Mouse (Mus musculus) kidney, adult 11 months (tissue): Measurements from ENCODE around the gene Pitpna.

ENCODE experiments used
- DNase-seq: peaks from one replicate; pipeline ENCODE4 v3.0.0; 2022

The Pitpna gene

DNA sequence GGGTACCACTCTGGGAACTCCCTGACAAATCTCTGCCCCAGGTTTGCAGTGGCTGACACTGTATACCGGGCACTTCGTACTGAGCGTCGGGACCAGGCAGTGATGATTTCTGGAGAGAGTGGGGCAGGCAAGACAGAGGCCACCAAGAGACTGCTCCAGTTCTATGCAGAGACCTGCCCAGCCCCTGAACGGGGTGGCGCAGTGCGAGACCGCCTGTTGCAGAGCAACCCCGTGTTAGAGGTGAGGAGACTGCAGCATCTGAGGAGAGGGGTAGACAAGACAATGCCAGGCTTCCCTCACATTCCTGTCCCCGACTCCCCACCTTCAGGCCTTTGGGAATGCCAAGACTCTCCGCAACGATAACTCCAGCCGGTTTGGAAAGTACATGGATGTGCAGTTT lies 70.4 kb downstream of the Pitpna start:
- DNase-seq = no peak

- no peak for DNase-seq
These were observed 71.3 kb downstream of the Pitpna start for GRCm38 (mm10) chr11:75658996-75659750.

- DNase-seq = no peak
These were observed 72.2 kb downstream of the Pitpna start for GRCm38 (mm10) chr11:75660081-75660590.

- DNase-seq = no peak
These were observed 73.3 kb downstream of the Pitpna start for GRCm38 (mm10) chr11:75660941-75661800.

- DNase-seq = no peak
These were observed 74.2 kb downstream of the Pitpna start for GRCm38 (mm10) chr11:75662131-75662530.

DNA sequence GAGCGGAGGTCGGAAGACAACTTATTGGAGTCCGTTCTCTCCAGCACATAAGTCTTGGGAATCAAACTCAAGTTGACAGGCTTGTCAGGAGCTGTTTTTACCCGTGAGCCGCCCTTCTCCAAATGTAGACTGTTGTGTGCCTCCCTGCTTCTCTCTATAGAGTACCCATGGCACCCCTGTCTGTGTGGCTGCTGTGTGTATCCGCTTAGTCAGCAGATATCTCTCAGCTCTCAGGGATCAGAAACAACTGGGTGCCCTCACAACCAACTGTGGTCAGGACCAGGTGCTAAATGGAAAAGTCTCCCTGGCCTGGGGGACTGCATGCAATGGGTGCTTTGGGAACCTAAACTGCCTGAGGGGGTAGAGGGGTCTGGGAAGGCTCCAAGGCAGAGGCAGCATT lies 78.4 kb downstream of the Pitpna start:
- no peak for DNase-seq

DNA sequence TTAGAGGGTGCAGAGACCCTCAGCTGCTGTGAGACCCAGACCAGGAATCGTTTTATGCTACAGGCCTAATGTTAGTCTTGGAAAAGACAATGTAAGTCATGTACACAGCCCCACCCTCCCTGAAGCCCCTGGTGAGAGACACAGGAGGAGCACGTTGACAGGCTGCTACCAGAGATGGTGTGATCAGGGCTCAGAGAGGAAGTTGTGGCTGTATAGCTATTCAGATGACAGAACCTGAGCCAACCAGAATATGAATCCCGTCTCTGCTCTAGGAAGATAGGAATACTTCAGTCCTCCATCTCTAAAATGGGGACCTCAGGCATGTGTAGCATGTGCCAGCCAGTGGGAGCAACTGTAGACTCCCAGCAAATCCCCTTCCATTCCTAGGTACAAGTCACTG lies 80.7 kb downstream of the Pitpna start:
- no peak for DNase-seq

DNA sequence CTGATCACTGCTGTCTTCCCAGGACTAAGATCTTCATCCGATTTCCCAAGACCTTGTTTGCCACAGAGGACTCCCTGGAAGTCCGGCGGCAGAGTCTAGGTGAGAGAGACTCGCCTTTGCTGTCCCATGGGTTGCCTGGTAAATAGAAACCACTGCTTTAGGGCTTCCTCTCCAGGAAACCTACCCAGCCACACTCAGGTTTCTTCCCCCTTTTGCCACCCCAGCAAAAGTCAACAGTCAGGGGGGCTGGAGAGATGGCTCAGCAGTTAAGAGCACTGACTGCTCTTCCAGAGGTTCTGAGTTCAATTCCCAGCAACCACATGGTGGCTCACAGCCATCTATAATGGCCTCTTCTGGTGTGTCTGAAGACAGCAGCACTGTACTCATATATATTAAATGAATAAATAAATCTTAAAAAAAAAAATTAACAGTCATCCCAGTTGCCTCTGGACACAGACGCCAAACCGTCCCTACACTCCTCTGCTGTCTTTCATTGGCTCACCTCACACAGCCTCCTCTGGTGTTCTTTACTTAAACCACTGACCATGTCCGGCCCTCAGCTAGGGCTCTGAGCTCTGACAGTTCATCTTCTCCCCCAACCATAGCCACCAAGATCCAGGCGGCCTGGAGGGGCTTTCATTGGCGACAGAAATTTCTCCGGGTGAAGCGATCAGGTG lies 81.4 kb downstream of the Pitpna start:
- no peak for DNase-seq

DNA sequence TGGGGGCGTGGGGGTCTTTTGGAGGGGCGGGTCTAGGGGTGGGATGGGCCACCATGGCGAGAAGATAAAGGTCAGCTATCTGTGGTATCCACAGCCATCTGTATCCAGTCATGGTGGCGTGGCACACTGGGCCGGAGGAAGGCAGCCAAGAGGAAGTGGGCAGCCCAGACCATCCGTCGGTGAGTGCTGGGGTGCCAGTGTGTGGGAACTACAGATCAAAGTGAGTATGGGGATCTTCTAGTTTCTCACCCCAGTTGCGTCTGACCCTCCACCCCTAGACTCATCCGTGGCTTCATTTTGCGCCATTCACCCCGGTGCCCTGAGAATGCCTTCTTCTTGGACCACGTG lies 81.9 kb downstream of the Pitpna start:
- DNase-seq = no peak

GRCm38 (mm10) chr11:75671426-75672180 lies 83.7 kb downstream of the Pitpna start:
- no peak for DNase-seq

DNA sequence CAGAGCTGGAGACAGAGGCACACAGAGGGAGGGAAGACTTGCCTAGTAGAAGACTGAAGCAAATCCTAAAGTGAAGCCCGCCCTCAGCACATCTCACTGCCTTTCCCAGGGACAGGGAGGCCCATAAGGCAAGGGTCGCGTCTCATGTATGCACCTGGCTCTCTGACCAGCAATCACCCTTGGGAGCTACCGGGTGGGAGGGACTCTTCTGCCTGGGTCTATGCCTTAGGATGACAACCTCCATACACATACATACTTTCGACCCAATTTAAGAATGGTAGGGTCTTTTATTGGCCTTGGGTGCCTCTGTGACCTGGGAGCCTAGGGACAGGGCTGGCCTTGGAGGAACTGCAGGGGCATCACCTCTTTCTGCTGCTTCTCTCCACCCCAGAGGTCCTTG lies 85.5 kb downstream of the Pitpna start:
- DNase-seq = no peak

DNA sequence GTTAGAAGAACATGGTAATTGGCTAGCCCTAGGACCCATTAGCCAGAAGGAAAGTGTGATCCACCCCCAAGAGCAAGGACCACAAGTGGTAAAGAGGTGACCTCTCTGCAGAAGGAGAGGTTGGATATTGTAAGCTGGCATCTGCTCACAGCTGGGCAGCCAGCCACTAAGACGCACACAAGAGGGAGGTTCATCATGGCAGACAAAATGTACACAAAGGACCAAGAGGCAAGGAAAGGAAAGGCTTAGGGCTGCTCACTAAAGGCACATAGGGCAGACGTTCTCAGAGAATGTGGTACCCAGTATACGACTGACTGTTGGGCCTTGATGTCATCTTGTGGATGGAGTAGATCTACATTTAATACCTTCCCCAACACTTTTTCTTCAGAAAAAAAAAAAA lies 87.0 kb downstream of the Pitpna start:
- no peak for DNase-seq

DNA sequence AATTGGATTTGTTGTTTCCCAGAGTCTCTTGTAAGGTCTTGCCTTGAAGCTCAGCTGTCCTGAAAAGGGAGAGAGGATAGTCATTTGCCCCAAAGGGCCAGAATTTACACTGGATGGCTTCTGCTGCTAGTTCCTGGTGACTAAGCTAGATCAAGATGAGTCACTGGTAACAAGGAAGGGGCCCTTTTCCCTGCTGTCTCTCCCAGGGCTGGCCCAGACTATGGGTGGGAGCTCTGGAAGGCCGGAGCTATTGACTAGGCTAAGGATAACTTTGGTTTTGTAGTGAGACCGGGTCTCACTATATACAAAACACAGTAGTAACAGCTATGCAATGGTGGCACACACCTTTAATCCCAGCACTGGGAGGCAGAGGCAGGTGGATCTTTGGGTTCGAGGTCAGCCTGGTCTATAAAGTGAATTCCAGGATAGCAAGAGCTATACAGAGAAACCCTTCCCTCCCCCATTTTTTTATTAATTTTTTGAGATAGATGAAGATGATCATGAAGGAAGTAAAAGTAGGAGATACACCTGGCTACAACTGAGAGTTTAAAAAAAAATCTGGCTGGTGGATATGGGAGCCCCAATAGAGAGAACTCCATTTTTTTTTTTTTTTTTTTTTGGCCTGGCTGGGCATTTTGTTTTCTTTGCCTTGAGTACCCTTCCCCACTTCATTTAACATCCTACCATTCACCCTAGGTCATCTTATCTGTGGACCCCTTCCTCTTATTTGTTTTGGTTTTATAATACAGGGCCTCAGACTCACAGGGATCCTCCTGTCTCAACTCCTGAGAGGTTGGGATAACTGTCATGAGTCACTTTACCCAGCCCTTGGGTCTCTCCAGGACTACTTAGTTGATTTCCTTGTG lies 90.2 kb downstream of the Pitpna start:
- no peak for DNase-seq
